Mouse (Mus musculus) megakaryocyte progenitor cell, adult 5-6 weeks (primary cell): ENCODE results near the gene Slc6a18. TPM values are rescaled to one million over a fixed set of nuclear protein-coding genes. Genes with fewer than 3 reads are reported as not detected.
"Not testable (repeated sequence)": the region's sequence is repeated elsewhere in the genome, so short reads cannot be mapped to it uniquely, and the experiment has no call there.

ENCODE experiments used
- ATAC-seq: replicated peaks from 2 replicates; pipeline ENCODE4 v1.8.0; 2016; ENCODE audit warnings: mild to moderate bottlenecking, moderate TSS enrichment, inconsistent platforms; ENCODE audit not compliant: poor library complexity
- total RNA-seq, 2 experiments: library from RNA; stranded (forward) in 1 of 2; stranded (reverse) in 1 of 2; fragments of 157-497, 149-512 nt in 1 of 2; fragments of 200-1000 nt in 1 of 2; gene quantifications; 2 replicates each; pipeline versions ENCODE4 v1.2.3 to v1.2.4; 2015 to 2017

The Slc6a18 gene
- total RNA-seq (2015), result not detected in 2 replicates
- not detected in 2 replicates for total RNA-seq (2017)

DNA sequence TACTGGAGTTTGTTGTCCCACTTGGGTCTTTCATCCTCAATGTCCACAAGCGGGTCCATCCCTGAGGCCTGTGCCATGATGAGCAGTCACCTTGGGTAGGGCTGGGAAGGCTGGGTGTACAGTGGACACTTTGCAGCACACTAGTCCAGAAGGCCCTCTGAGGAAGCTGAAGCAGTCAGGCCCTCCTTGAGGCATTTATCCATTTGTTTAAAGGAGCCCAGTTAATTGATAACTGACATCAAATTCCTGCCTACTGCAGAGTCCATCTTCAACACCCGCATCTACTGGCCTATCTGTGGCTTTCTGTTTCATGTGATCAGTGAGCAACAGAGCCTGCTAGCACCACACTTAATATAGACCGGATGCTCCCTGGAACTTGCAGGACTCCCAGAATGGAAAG lies at the start of gene Slc6a18:
TSS of gene Slc6a18 (minus strand) at position 171 of the 400 bp plus-strand sequence.
- ATAC-seq, result no peak

DNA sequence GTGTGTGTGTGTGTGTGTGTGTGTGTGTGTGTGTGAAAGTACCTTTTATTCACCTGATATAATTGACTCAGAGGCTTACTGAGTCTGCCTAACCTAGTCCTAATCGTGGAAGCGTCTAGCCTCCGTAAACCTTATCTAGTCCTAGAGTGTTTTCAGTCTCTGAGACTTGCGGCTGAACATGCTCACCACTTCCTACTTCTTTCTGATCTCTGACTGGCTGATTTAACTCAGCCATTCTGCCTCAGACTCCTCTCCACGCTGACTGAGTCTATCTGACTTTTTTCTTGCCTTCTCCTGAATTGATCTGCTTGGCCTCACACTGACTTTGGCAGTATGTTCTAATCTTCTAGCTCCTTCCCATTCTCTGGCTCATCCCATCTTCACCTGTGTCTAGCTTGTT lies 47.5 kb upstream of the Slc6a18 start:
- ATAC-seq, result peak; percentile 89

GRCm38 (mm10) chr13:73723081-73723668 lies 45.4 kb upstream of the Slc6a18 start:
- ATAC-seq, result peak; percentile 59

DNA sequence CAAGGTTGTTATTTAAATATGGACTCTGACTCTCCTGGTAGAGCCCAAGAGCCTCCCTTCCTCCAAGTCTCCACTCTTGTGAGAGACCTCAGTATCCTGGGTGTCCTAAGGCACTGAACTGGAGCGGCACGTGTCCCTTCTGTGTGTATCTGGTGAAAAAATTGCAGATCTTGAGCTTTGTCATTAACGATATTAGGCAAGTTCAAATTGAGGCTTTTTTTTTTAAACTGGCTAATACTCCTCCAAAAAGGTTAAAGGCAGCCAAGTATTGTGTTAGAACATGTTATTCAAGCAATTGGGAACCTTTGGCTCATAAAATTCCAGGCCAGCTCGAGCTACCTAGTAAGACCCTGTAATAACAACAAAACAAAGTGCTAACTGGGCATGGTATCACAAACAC lies 42.4 kb upstream of the Slc6a18 start:
- no peak for ATAC-seq

GRCm38 (mm10) chr13:73718225-73718624 lies 40.4 kb upstream of the Slc6a18 start:
- peak; percentile 96 for ATAC-seq

- ATAC-seq, result peak; percentile 67
Observed at GRCm38 (mm10) chr13:73714020-73714419, 36.2 kb upstream of the Slc6a18 start.

- ATAC-seq, result no peak
Observed at GRCm38 (mm10) chr13:73713204-73713603, 35.4 kb upstream of the Slc6a18 start.

GRCm38 (mm10) chr13:73712228-73712627 lies 34.4 kb upstream of the Slc6a18 start:
- no peak for ATAC-seq

- no peak for ATAC-seq
Observed at GRCm38 (mm10) chr13:73711803-73712202, 34.0 kb upstream of the Slc6a18 start.

GRCm38 (mm10) chr13:73711221-73711620 lies 33.4 kb upstream of the Slc6a18 start:
- no peak for ATAC-seq

- ATAC-seq, result no peak
Observed at GRCm38 (mm10) chr13:73709491-73709890, 31.7 kb upstream of the Slc6a18 start.

DNA sequence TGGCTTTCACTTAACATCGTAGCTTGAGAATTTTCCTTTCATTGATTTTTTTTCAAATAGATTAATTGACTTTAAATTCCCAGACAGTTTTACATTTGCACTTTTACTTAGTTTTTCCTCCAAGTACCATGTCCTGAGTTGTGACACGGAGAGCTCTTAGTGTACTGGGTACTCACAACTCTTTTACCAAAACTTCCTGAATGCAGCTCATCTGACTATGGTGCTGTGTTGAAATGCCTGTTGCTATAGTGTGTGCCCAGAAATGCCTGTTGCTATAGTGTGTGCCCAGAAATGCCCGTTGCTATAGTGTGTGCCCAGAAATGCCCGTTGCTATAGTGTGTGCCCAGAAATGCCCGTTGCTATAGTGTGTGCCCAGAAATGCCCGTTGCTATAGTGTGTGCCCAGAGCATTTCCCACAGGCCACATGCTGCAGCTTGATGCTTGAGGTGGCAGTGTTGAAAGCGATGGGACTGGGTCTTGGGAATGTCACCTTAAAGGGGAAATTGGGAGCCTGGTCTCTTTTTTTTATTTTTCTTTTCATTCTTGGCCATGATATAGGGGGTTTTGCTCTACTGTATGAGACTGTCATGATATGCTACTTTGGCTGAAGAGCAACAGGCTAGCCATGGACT lies 27.0 kb upstream of the Slc6a18 start, which contains the start of gene Slc6a19:
TSS of gene Slc6a19 (minus strand) at position 172 of the 632 bp plus-strand sequence.
- no peak for ATAC-seq

DNA sequence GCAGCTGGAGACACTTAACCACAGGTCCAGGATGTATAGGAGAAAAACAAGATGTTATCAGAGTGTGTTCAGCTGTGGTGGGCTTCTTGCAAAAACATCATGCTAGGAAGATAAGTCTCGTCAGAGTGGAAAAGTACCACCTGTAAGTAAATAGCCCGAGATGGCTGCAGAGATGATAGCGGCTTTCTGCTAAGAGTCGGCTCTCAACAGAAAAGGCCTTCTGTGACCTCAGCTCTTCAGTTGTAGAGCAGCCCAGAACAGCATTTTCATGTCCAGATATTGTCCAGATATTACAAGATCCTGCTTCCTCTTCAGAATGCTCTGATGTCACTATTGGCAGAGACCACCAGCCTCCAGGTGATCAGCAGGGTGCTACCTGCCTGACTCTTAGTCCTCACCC lies 25.7 kb upstream of the Slc6a18 start:
- not testable (repeated sequence) for ATAC-seq

DNA sequence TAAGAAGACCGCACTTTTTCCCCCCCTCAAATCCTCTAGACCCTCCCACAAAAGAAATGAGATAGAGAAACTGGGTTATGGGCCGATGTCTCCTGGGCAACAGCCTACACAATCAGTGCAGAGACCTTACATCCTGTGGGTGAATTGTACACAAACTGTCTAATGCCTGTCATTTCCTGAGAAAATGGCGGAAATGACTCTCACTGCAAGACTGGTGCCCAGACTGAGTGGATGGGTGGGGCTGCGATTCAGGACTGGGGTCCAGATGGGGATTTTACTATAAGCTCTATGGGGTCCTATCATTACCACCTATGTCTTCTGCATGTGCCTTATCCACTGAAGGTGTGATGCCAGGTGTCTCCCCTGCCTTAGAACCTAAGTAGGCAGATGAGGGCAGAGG lies 25.0 kb upstream of the Slc6a18 start:
- peak; percentile 22; the same call in 1 of the 2 replicates for ATAC-seq

DNA sequence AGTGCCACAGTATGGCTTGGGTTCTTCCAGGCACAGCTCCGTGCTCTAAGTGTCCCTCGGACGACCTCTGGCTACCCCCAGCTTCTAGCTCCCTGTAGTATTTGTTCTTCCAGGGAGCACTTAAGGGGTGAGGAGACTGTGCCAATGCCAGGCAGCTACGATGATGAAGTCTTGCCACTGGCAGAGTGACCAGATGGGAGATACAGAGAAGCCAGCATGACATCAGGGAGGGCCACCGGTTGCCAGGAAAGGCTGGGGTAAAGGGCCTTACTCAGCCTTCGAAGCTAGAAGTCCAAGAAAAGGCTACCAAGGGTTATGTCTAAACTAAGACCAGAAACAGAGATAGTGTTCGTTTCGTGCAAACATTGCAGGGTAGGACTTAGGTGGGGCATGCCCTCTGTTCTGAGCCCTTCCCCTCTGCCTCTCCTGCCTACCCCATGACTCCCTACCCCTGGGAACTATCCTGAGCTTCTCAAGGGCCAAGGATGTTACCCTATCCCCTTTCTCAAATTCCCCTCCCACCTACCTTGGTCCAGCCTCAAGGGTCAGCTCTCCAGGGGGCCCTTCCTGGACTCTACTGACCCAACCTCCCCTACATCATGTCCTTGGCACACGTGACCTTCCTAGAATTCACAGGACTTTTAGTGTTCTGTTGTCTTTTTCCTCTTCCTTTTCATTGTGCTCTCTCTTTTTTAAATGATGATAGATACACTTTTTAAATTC lies 23.5 kb upstream of the Slc6a18 start:
- ATAC-seq, result no peak

GRCm38 (mm10) chr13:73700554-73700953 lies 22.7 kb upstream of the Slc6a18 start:
- peak; percentile 43 for ATAC-seq

GRCm38 (mm10) chr13:73699714-73700113 lies 21.9 kb upstream of the Slc6a18 start:
- no peak for ATAC-seq

DNA sequence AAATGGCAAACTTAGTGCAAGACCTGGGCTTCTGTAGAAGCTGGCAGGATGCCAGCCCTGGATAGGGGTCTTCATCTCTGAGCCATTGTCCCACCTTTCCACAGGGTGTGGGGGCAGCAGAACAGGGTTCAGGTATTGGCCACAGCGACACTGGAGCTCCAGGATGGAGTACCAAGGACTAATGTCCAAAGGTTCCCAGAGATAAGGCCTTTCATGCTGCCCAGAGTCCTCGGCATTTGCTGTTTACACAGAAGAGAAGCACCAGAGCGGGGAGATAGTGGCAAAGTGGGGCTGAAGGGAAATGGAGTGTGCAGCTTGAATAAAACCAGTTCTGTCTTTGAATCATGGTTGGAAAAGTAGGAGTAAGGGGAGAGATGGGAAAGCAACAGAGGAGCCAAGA lies 18.7 kb upstream of the Slc6a18 start:
- ATAC-seq, result no peak

GRCm38 (mm10) chr13:73694972-73695371 lies 17.1 kb upstream of the Slc6a18 start:
- ATAC-seq, result peak; percentile 35; the same call in 1 of the 2 replicates

DNA sequence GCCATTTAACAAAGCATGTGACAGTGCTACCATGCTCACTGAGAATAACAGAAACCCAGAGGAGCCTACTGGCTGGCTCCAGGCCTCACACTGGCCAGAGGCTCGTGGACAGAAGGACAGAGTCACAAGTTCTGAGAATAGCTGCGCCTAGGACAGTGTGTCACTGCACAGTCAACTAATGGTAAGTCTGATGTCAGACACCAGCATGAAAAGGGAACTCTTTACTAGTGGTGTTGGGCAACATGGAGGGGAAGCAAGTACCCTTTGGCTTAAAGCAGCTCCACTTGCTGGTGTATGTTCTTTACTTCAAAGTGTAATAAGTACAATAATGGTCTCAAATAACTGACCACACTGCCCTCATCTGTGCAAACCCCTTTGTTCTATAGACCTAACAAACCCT lies 15.5 kb upstream of the Slc6a18 start:
- ATAC-seq, result peak; percentile 48

DNA sequence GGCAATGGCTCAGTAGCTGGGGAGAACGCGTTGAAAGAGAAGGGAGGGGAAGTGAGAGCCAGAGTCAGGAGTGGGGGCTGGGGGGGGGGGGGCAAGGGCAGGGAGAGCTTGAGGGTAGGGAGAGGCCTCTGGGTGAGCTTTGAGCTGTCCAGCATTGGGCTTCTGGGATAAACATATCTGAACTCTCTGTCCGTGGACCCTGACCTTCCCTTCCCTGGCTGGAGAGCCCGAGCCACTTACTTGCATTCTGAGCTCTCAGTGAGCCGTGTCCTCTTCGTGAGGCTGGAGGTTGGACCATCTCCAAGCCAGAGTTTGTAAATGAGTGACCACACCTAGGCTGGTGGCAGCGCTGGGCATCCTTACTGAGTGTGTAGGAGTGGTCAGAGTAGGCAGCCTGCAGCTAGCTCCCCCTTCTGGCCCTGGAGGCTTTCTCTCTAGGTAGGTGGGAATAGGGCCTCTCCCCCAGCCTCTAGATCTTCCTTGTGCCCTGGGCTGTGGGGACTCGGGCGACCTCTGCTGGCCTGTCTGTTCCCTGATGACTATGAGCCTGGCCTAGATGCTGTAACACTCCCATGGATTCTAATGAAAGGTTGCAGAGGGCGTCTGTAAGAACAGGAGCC lies 14.5 kb upstream of the Slc6a18 start:
- ATAC-seq, result peak; percentile 88
